Mouse (Mus musculus): Measurements from ENCODE around the gene Zcchc24. TPM values are rescaled to one million over a fixed set of nuclear protein-coding genes. Genes with fewer than 3 reads are reported as not detected.

Zcchc24 gene
- polyA plus RNA-seq, 1 experiment from 2014 or later = 12.3 TPM

GRCm38 (mm10) chr14:25754531-25755484 is 14.0 kb downstream of the Zcchc24 start:
- H3K4me1 ChIP-seq = peaks cover 12% of the 10 kb centered on the region
- no peak for ATAC-seq (replicated peaks)
- no peak overlapping the region for H3K27ac ChIP-seq (replicated peaks)
- H3K36me3 ChIP-seq = no peaks in the 10 kb centered on the region
- no peak overlapping the region for H3K9ac ChIP-seq (replicated peaks)
- no peaks in the 10 kb centered on the region for H3K27me3 ChIP-seq
- WGBS = 46% methylated on average over 19 of the region's 19 CpGs
- H3K4me3 ChIP-seq = no peak overlapping the region
- no peaks in the 10 kb centered on the region for H3K9me3 ChIP-seq
- H3K4me2 ChIP-seq (replicated peaks) = no peak overlapping the region

- WGBS = 48% methylated on average over 5 of the region's 5 CpGs
- Histone ChIP-seq H3K4me2 (replicated peaks) (no peak overlapping the region), H3K36me3 (no peaks in the 10 kb centered on the region), H3K27me3 (no peaks in the 10 kb centered on the region), H3K9me3 (no peaks in the 10 kb centered on the region), H3K4me3 (no peak overlapping the region), H3K27ac (replicated peaks) (no peak overlapping the region), H3K9ac (replicated peaks) (no peak overlapping the region), H3K4me1 (peaks cover 12% of the 10 kb centered on the region)
- ATAC-seq (replicated peaks) = no peak
Measured at GRCm38 (mm10) chr14:25753021-25753420, 15.8 kb downstream of the Zcchc24 start.

DNA sequence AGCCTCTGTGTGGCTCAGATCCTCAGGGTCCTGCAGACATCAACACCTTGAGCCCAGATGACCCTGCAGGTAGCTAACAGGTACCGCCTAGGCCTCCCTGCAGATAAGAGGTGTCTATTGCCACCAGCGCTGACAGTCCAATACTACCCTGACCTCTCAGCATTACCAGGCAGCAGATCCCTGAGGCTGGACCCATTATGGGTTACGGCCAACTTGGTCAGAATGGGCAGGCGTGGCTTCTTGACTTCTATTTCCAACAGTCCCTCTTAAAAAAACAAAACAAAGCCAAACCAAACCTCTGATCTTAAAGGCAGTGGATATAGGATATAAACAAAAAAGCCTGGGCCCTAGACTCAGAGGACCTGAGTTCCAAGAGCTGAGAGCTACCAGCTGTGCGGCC is 17.8 kb downstream of the Zcchc24 start:
- no peak for ATAC-seq (replicated peaks)
- no peak overlapping the region for H3K9ac ChIP-seq (replicated peaks)

DNA sequence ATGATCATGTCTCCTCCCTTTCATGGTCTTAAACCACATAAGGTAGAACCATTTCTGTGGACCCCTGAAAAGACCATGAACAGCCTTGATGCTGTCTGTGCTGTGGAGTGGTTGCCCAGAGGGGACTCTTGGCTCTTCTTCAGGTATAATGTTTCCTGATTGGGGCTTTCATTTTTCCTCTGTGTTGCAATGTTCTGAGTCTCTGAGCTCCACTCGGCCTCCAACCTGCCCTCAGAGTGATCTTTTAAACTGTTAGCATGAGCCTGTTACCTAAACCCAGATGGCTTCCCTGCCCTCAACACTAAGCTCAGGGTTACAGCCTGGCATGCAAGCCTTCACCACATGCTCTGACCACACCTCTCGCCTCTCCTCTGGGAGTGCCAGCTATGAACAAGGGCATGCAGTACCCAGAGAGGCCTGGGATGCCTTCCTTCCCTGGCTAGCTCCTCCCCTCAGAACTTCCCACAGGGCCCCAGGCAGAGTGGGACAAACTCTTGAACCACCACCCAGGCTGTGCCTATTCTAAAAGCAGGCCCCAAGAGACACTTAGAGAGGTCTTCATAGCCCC is 18.3 kb downstream of the Zcchc24 start:
- Histone ChIP-seq H3K9me3 (no peaks in the 10 kb centered on the region), H3K9ac (replicated peaks) (no peak overlapping the region), H3K36me3 (no peaks in the 10 kb centered on the region), H3K27ac (replicated peaks) (no peak overlapping the region), H3K4me1 (0 out of 2 replicates have a peak, but pooled peaks cover under 1% of the 10 kb centered on the region), H3K4me2 (replicated peaks) (no peak overlapping the region), H3K27me3 (no peaks in the 10 kb centered on the region), H3K4me3 (no peak overlapping the region)
- WGBS = 92% methylated on average over 2 of the region's 2 CpGs
- no peak for ATAC-seq (replicated peaks)

More for the DNA sequence above, 17.8 kb downstream of the Zcchc24 start:
- H3K4me2 ChIP-seq (replicated peaks) = no peak overlapping the region
- H3K9me3 ChIP-seq = no peaks in the 10 kb centered on the region
- H3K27me3 ChIP-seq = no peaks in the 10 kb centered on the region
- H3K4me1 ChIP-seq = peaks cover 5% of the 10 kb centered on the region; the same call in 1 of the 2 replicates
- no peak overlapping the region for H3K27ac ChIP-seq (replicated peaks)
- no peak overlapping the region for H3K4me3 ChIP-seq
- WGBS = 92% methylated on average over 5 of the region's 5 CpGs
- no peaks in the 10 kb centered on the region for H3K36me3 ChIP-seq

DNA sequence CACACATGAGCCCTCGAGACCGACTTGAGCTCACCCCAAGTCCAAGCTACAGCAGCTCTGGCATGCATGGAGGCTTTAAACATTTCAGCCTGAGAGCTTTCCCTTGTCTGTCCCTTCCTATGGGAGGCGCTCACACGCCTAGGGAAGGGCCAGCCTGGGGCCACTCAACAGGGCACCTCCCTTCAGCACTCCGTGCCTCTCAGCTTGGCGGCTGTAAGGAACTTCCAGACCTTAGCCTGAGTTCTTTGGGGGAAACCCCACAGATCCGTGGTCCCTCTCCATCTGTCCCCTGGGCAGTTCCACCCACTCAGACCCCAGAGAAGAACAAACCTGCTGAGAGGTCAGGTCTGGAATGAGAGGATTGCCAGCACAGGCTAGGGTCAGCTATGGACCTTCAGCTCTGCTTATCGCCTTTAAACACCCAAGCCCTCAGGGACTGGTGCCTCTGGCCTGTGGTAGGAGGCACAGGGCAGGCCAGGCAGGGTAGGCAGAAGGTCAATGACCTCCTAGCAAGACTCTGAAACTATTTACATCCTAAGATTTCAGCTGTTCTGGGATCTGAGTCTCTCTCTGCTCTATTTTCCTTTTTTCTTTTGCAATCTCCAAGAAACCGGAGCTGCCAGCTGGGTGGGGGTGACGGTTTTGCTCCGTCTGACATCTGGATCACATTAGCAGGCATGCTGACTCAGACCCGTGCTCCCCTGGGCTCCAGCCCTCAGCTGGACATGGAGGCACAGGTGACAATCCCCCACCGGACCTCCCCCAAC is 19.5 kb downstream of the Zcchc24 start:
- Histone ChIP-seq H3K36me3 (no peaks in the 10 kb centered on the region), H3K9ac (replicated peaks) (no peak overlapping the region), H3K4me3 (no peak overlapping the region), H3K9me3 (no peaks in the 10 kb centered on the region), H3K4me2 (replicated peaks) (no peak overlapping the region), H3K27me3 (no peaks in the 10 kb centered on the region), H3K27ac (replicated peaks) (no peak overlapping the region), H3K4me1 (no peaks in the 10 kb centered on the region)
- no peak for ATAC-seq (replicated peaks)
- 56% methylated on average over 13 of the region's 13 CpGs for WGBS

DNA sequence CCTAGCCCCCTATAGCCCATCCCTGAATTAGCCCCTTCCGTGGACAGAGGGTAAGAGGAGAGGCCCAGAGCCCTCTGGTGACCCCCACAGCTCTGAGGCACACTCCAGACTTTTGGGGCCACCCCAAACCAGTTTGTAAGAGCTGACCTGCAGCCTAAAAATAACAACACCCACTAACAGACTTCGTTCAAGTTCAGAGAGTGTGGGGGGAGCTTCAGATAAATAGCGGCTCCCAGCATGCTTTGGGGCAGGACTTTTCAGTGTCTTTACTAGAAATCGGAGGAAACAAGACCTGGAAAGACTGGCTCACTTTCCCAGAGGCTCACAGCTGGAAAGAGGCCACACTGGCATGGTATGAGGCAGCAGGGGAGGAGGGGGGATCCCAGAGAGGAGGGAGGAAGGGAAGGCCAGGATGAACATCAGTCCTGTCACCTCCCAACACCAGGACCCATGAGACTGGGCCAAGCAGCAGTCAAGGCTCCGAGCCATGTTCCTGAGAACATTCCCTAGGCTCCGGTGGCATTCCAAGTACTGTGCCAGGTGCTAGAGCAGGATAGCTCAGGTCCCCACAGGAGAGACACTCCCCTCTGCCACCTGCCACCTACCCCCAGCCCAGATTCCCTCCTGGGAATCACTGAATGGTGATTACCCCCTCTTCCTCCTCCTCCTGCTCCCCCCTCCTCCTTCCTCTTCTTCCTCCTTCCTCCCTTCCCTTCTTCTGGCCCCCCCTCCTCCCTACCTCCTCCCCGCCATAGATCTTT is 20.7 kb downstream of the Zcchc24 start:
- no peak for ATAC-seq (replicated peaks)
- Histone ChIP-seq H3K9ac (replicated peaks) (no peak overlapping the region), H3K9me3 (no peaks in the 10 kb centered on the region)

DNA sequence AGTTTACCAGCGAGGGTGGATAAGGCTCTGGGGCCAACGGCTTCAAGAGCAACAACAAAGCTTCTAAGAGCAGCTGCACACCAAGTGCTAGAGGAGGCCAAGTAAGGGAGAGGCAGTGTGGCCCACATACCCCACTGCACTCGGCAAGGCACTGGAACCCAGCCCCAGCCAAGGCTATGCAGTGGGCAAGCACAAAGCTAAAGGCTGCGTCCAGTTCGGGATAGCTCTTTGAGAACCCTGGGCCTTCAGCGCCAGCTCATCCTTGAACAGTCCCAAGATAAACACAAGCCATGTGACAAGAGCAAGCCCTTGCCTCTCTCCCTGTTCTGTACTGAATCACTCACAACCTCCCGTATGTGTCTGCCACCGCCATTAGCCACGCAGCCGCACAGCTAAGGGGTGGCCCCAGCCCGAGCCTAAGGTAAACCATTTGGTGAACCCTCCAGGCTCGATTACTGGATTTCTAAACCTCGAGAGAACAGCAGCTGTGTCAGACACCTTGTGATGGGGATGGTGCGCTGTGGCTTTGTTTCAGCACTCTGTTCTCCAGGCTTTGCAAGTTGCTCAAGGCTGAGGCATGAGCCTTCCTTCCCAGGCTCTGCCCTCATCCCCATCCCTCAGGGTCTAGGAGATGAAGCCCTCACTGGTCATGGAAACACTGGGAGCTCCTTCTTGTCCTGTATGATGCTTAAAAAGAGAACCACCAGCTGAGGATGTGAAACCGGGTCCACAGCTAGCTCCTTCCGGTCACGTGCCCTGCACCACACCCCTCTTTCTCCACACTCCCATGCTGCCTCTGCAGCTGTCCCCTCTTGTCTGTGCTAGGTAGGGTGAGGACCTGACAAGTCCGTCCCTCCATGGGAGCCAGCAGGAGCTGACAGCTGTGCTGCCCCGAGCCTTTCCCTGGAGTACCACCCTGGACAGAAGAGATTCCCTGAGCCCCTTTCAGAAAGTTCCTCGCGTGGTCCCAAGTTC is 21.6 kb downstream of the Zcchc24 start:
- ATAC-seq (replicated peaks) = no peak
- Histone ChIP-seq H3K4me3 (no peak overlapping the region), H3K36me3 (no peaks in the 10 kb centered on the region), H3K9ac (replicated peaks) (no peak overlapping the region), H3K27ac (replicated peaks) (no peak overlapping the region), H3K4me1 (no peaks in the 10 kb centered on the region), H3K27me3 (no peaks in the 10 kb centered on the region), H3K4me2 (replicated peaks) (no peak overlapping the region), H3K9me3 (no peaks in the 10 kb centered on the region)
- 84% methylated on average over 21 of the region's 21 CpGs for WGBS

More for the DNA sequence above, 20.7 kb downstream of the Zcchc24 start:
- no peaks in the 10 kb centered on the region for H3K27me3 ChIP-seq
- H3K36me3 ChIP-seq = no peaks in the 10 kb centered on the region
- H3K4me1 ChIP-seq = no peaks in the 10 kb centered on the region
- WGBS = 82% methylated on average over 7 of the region's 7 CpGs
- no peak overlapping the region for H3K4me2 ChIP-seq (replicated peaks)
- H3K27ac ChIP-seq (replicated peaks) = no peak overlapping the region
- H3K4me3 ChIP-seq = no peak overlapping the region

DNA sequence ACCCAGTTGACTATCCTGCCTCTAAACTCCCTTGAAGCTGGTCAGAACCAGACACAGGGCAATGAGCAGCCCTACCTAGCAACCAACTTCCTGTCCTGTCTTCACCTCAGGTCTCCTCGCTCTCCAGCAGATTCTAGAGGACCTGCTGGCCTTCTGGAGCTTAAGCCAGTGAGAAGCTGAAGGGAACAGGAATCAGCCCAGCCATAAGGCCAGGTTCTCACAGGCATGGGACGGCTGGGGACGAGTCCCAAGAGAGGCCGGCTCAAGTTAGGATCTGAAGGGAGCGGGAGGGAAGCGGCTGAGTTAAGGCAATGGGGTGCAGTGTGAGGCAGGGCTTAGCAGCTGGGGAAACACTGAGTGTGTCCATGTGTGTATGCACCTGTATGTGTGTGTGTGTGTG is 22.5 kb downstream of the Zcchc24 start:
- Histone ChIP-seq H3K27me3 (no peaks in the 10 kb centered on the region), H3K4me3 (no peak overlapping the region), H3K4me1 (no peaks in the 10 kb centered on the region), H3K4me2 (replicated peaks) (no peak overlapping the region), H3K36me3 (no peaks in the 10 kb centered on the region), H3K27ac (replicated peaks) (no peak overlapping the region), H3K9ac (replicated peaks) (no peak overlapping the region), H3K9me3 (no peaks in the 10 kb centered on the region)
- WGBS = 90% methylated on average over 6 of the region's 6 CpGs
- ATAC-seq (replicated peaks) = no peak

GRCm38 (mm10) chr14:25745365-25746184 is 23.3 kb downstream of the Zcchc24 start:
- no peaks in the 10 kb centered on the region for H3K27me3 ChIP-seq
- 73% methylated on average over 11 of the region's 11 CpGs for WGBS
- ATAC-seq (replicated peaks) = no peak

GRCm38 (mm10) chr14:25742943-25743342 is 25.9 kb downstream of the Zcchc24 start:
- Histone ChIP-seq H3K4me3 (no peak overlapping the region), H3K36me3 (no peaks in the 10 kb centered on the region), H3K27me3 (no peaks in the 10 kb centered on the region), H3K27ac (replicated peaks) (no peak overlapping the region), H3K9me3 (no peaks in the 10 kb centered on the region), H3K4me1 (0 out of 2 replicates have a peak, but pooled peaks cover 5% of the 10 kb centered on the region), H3K4me2 (replicated peaks) (no peak overlapping the region), H3K9ac (replicated peaks) (no peak overlapping the region)
- 79% methylated on average over 5 of the region's 5 CpGs for WGBS
- ATAC-seq (replicated peaks) = no peak

More at GRCm38 (mm10) chr14:25745365-25746184, 23.3 kb downstream of the Zcchc24 start:
- Histone ChIP-seq H3K9me3 (no peaks in the 10 kb centered on the region), H3K9ac (replicated peaks) (no peak overlapping the region), H3K27ac (replicated peaks) (no peak overlapping the region), H3K4me1 (no peaks in the 10 kb centered on the region), H3K4me2 (replicated peaks) (no peak overlapping the region), H3K4me3 (no peak overlapping the region), H3K36me3 (no peaks in the 10 kb centered on the region)

Data from forebrain, embryonic 15.5 days (tissue).